Mouse (Mus musculus): Measurements from ENCODE around the gene Tcaf2.

Tcaf2 gene

DNA sequence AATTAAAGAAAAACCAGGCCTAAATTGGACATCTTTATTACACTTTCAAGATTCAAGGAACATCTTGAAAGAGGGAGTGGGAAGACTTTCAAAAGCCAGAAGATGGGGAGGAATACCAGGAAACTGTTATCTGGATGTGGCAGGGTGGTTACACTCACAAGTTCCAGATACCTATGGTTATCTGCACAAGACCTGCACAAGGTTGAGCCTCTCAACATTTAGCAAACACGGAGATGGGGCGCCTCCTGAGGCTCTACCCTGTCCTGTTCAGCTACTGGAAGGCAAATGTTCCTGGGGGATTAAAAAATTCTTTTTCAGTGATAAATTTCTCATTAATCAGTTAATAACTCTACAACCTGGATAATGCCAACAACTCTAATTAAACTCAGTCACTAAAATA is 67.6 kb downstream of the Tcaf2 start:
- DNase-seq (ENCODE audit: extremely low read depth, low read depth, low spot score), result no peak
